Mouse (Mus musculus) heart, adult 2 months (tissue): ENCODE data around the gene Rdm1.
"Not testable (repeated sequence)": the region's sequence is repeated elsewhere in the genome, so short reads cannot be mapped to it uniquely, and the experiment has no call there.

ENCODE experiments used
- CTCF ChIP-seq: fragments of 200-600 bp; IDR thresholded peaks from 2 replicates; pipeline ENCODE4 v1.8.1; 2022; ENCODE audit warnings: antibody characterized with exemption, mild to moderate bottlenecking, moderate library complexity
- EP300 ChIP-seq: fragments of 200-500 bp; IDR thresholded peaks from 2 replicates; pipeline ENCODE4 v1.6.1; 2011; ENCODE audit warnings: low read depth, low read length, control low read depth; ENCODE audit not compliant: insufficient read depth
- POLR2A ChIP-seq: fragments of 200-500 bp; IDR thresholded peaks from 2 replicates; pipeline ENCODE4 v1.6.1; 2011; ENCODE audit warnings: mild to moderate bottlenecking, low read depth, low read length, control low read depth; ENCODE audit not compliant: insufficient read depth

DNA sequence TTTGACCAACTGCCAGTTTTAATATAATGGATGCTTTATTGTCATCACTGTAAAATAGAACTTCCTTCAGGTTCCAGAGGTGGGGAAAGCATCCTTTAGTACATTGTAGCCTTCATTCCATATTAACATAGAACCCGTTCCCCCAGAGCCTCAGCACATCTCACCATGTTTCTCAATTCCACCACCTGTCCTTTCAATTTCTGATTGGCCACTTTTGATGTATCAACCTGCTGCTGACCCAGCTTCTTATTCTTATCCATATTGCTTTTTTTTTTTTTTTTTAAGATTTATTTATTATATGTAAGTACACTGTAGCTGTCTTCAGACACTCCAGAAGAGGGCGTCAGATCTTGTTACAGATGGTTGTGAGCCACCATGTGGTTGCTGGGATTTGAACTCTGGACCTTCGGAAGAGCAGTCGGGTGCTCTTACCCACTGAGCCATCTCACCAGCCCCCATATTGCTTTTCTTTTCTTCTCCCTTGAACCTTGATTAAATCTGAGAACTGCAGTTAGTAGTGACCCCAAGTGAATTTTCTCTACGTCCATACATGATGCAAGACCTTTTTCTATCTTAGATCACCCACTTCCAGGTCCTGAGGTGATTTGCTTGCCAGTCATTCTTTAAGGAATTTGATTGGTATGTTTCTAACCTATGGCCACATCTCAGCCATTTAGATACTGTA, 1.9 kb downstream of the Rdm1 start:
- TF ChIP-seq CTCF, POLR2A, EP300: not testable (repeated sequence)
